15 mouse cellular contexts compared by ENCODE assay signal in genomic region chr11:74839860-74840715, GRCm38 (mm10). TPM values are rescaled to one million over a fixed set of nuclear protein-coding genes. Genes with fewer than 3 reads are reported as not detected.
A peak's percentile ranks its signal among the peaks of the same experiment; 100 is the strongest.
DNase-seq lines count a peak whose midpoint lies in the region; ATAC-seq lines count a peak whose summit lies in the region.
"Had no signal": no experiment of that assay in that cellular context is flagged by ENCODE, and none has a peak within 500 bp of the region (broad histone marks: within the 10 kb centered on the region; RNA-seq: fewer than 3 reads in every experiment).

No protein-coding gene starts in this region.

- H3K27ac ChIP-seq in heart, embryonic 11.5 days (ENCODE audit: low read depth, low read length): no peak overlapping the region
- H3K27ac ChIP-seq in macrophage: peak overlapping the region; percentile 99
- H3K27ac ChIP-seq in hindbrain, embryonic 14.5 days: no peak overlapping the region

- H3K9ac ChIP-seq in heart, embryonic 11.5 days (ENCODE audit: low read depth, low read length): no peak overlapping the region
- H3K9ac ChIP-seq in hindbrain, embryonic 14.5 days: no peak overlapping the region
- H3K9ac ChIP-seq: midbrain, embryonic 12.5 days had no signal

- H3K36me3 ChIP-seq in heart, embryonic 11.5 days (ENCODE audit: control insufficient read depth, insufficient read depth, low read length): peaks cover 8% of the 10 kb centered on the region; the same call in 1 of the 2 replicates
- H3K36me3 ChIP-seq in macrophage (ENCODE audit: inconsistent target): peaks cover 43% of the 10 kb centered on the region
- H3K36me3 ChIP-seq in hindbrain, embryonic 14.5 days (replicated peaks; ENCODE audit: control insufficient read depth, insufficient read depth): peaks cover 39% of the 10 kb centered on the region

- H3K4me2 ChIP-seq in heart, embryonic 11.5 days: no peak overlapping the region
- H3K4me2 ChIP-seq in hindbrain, embryonic 14.5 days (replicated peaks): no peak overlapping the region
- H3K4me2 ChIP-seq: midbrain, embryonic 12.5 days had no signal

- intact Hi-C loops in heart, postnatal 25 days (cut with DNase I): loop anchor here (5.0 to 10.0 kb wide), 2 partner anchors 203 to 1665 kb away; no protein-coding TSS in a partner anchor

- no peak overlapping the region for H3K4me3 ChIP-seq in heart, embryonic 11.5 days (ENCODE audit: low read depth, low read length)
- no peak overlapping the region for H3K4me3 ChIP-seq in macrophage (ENCODE audit: inconsistent target)
- no peak overlapping the region for H3K4me3 ChIP-seq in hindbrain, embryonic 14.5 days (replicated peaks; ENCODE audit: low read length)
- H3K4me3 ChIP-seq: midbrain, embryonic 12.5 days had no signal

- H3K27me3 ChIP-seq in heart, embryonic 11.5 days (ENCODE audit: control insufficient read depth, insufficient read depth, low read length): no peaks in the 10 kb centered on the region
- no peaks in the 10 kb centered on the region for H3K27me3 ChIP-seq in hindbrain, embryonic 14.5 days (ENCODE audit: control insufficient read depth, insufficient read depth, low read length)

- peak; percentile 46 for DNase-seq in cerebellum, adult 9-10 months
- DNase-seq in cerebellum, adult 8-10 months: no peak
- DNase-seq in heart, postnatal 25 days (ENCODE audit: low spot score): peak; percentile 0
- peak; percentile 23 to 42 for DNase-seq in right cerebral cortex, postnatal 10 days (ENCODE audit: low spot score in 2 of 2)
- DNase-seq in right cerebral cortex, adult 18-20 months: no peak
- DNase-seq in hindbrain, embryonic 14.5 days (ENCODE audit: low spot score): no peak
- DNase-seq: cerebellum, postnatal 25 days; kidney, postnatal 25 days; left cerebral cortex, postnatal 4 days; lung, adult 2 months; right cerebral cortex, postnatal 25 days had no signal

- no peaks in the 10 kb centered on the region for H3K9me3 ChIP-seq in heart, embryonic 11.5 days (replicated peaks; ENCODE audit: control insufficient read depth, low read length)
- no peaks in the 10 kb centered on the region for H3K9me3 ChIP-seq in hindbrain, embryonic 14.5 days (ENCODE audit: control insufficient read depth, low read length)
- H3K9me3 ChIP-seq: midbrain, embryonic 12.5 days had no signal

- H3K79me2 ChIP-seq in macrophage (ENCODE audit: inconsistent target): peaks cover 69% of the 10 kb centered on the region

- 87% methylated on average over 19 of the region's 19 CpGs for whole genome bisulfite sequencing in heart, embryonic 11.5 days (ENCODE audit: insufficient replicate concordance)
- WGBS in macrophage (ENCODE audit: missing documents): 95% methylated on average over 19 of the region's 19 CpGs
- 91% methylated on average over 19 of the region's 19 CpGs for WGBS in hindbrain, embryonic 14.5 days

- peaks cover 41% of the 10 kb centered on the region for H3K4me1 ChIP-seq in heart, embryonic 11.5 days (ENCODE audit: control insufficient read depth, insufficient read depth, low read length)
- peaks cover 7% of the 10 kb centered on the region; the same call in 1 of the 2 replicates for H3K4me1 ChIP-seq in hindbrain, embryonic 14.5 days (replicated peaks; ENCODE audit: control insufficient read depth, insufficient read depth, low read length)

- no peak for ATAC-seq in heart, embryonic 11.5 days (replicated peaks; ENCODE audit: insufficient number of reproducible peaks, low FRiP score, low TSS enrichment)
- no peak for ATAC-seq in hindbrain, embryonic 14.5 days (ENCODE audit: low FRiP score)
- ATAC-seq: hindbrain, embryonic 16.5 days had no signal

RNA-seq across cellular contexts. Expression of gene Mnt, which starts 9.4 kb away (rescaled TPM):
- 10 to 100 TPM in 1 of 2 experiments, 1 to 10 TPM in 1; 9.8 to 10.6 TPM for total RNA-seq in heart, postnatal 25 days (2021)
- 2.7 and 3.5 TPM in 2 replicates for polyA plus RNA-seq in heart, embryonic 11.5 days (2014; fragmentation: Nextera tagmentation; extraction: Ambion mirVana)
- 10 to 100 TPM in 21 of 26 experiments, 1 to 10 TPM in 5; 3.0 to 55.2 (median 34.8) TPM for total RNA-seq in macrophage (2018; cell fraction: chromatin; rRNA removed)
- total RNA-seq in macrophage (2018; cell fraction: cytosol; rRNA removed): 10 to 100 TPM in 25 of 26 experiments, 1 to 10 TPM in 1; 6.5 to 66.5 (median 35.6) TPM
- total RNA-seq in macrophage (2018; cell fraction: nucleus; rRNA removed): 10 to 100 TPM in 24 of 26 experiments, 1 to 10 TPM in 2; 4.1 to 71.3 (median 38.9) TPM
- 21.8 to 49.6 TPM (median 29.0 TPM) in 3 replicates for polyA plus RNA-seq in macrophage (2018)
- 8.3 and 8.8 TPM in 2 replicates for polyA plus RNA-seq in hindbrain, embryonic 14.5 days (2014; fragmentation: Nextera tagmentation; extraction: Ambion mirVana)

RNA-seq across cellular contexts. Expression of gene Sgsm2, which starts 56.8 kb away (rescaled TPM):
- total RNA-seq in heart, postnatal 25 days (2021): 1 to 10 TPM; 4.8 to 6.7 TPM
- 3.9 and 5.5 TPM in 2 replicates for polyA plus RNA-seq in heart, embryonic 11.5 days (2014; fragmentation: Nextera tagmentation; extraction: Ambion mirVana)
- 10 to 100 TPM in 11 of 26 experiments, 1 to 10 TPM in 15; 2.3 to 34.4 (median 8.9) TPM for total RNA-seq in macrophage (2018; cell fraction: chromatin; rRNA removed)
- 1 to 10 TPM in 24 of 26 experiments, under 1 TPM in 2; 0.79 to 5.6 (median 2.7) TPM for total RNA-seq in macrophage (2018; cell fraction: cytosol; rRNA removed)
- total RNA-seq in macrophage (2018; cell fraction: nucleus; rRNA removed): 10 to 100 TPM in 8 of 26 experiments, 1 to 10 TPM in 18; 1.1 to 25.0 (median 3.9) TPM
- polyA plus RNA-seq in macrophage (2018): 3.6 to 3.9 TPM (median 3.8 TPM) in 3 replicates
- polyA plus RNA-seq in hindbrain, embryonic 14.5 days (2014; fragmentation: Nextera tagmentation; extraction: Ambion mirVana): 23.7 and 28.9 TPM in 2 replicates

RNA-seq across cellular contexts. Expression of gene Tsr1, which starts 57.8 kb away (rescaled TPM):
- 10 to 100 TPM; 15.6 to 17.0 TPM for total RNA-seq in heart, postnatal 25 days (2021)
- 34.0 and 40.6 TPM in 2 replicates for polyA plus RNA-seq in heart, embryonic 11.5 days (2014; fragmentation: Nextera tagmentation; extraction: Ambion mirVana)
- total RNA-seq in macrophage (2018; cell fraction: chromatin; rRNA removed): 10 to 100 TPM in 25 of 26 experiments, 1 to 10 TPM in 1; 7.3 to 67.2 (median 25.2) TPM
- total RNA-seq in macrophage (2018; cell fraction: cytosol; rRNA removed): 10 to 100 TPM in 18 of 26 experiments, 1 to 10 TPM in 8; 7.9 to 17.0 (median 12.2) TPM
- total RNA-seq in macrophage (2018; cell fraction: nucleus; rRNA removed): 10 to 100 TPM in 24 of 26 experiments, 1 to 10 TPM in 2; 9.2 to 46.6 (median 13.8) TPM
- 10.4 to 45.5 TPM (median 21.3 TPM) in 3 replicates for polyA plus RNA-seq in macrophage (2018)
- 32.1 and 33.1 TPM in 2 replicates for polyA plus RNA-seq in hindbrain, embryonic 14.5 days (2014; fragmentation: Nextera tagmentation; extraction: Ambion mirVana)

Comparison
In these comparisons a context has a peak if more than half of its experiments do, and no peak if none do; other contexts are left out.
1. DNase-seq: peak in cerebellum, adult 9-10 months (single experiment), heart, postnatal 25 days (single experiment) and right cerebral cortex, postnatal 10 days (2 of 2); none in cerebellum, adult 8-10 months (single experiment), right cerebral cortex, adult 18-20 months (single experiment) and hindbrain, embryonic 14.5 days (single experiment).